In the genomic region with DNA sequence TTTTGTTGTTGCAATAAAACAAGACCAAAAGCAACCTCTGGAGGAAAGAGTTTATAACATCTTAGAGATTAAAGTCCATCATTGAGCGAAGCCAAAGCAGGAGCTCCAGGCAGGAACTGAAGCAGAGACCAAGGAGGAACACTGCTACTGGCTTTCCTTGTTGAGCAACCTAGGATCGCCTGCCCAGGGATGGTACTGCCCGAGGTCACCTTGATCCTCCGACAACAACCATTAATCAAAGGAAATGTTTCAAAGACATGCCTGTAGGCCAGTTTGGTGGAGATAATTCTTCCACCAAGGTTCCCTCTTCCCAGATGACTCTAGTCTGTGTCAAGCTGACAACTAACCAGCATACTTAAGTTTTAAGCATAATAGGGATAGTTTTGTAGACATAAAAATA, we compare ENCODE assay signal across 26 mouse cellular contexts.
DNase-seq lines count a peak whose midpoint lies in the region; ATAC-seq and TF ChIP-seq lines count a peak whose summit lies in the region.
"Had no signal": no experiment of that assay in that cellular context is flagged by ENCODE, and none has a peak within 500 bp of the region (broad histone marks: within the 10 kb centered on the region; RNA-seq: fewer than 3 reads in every experiment).

No protein-coding gene starts in this region.

- TF ChIP-seq POLR2A in testis, adult 2 months (IDR thresholded peaks at IDR 0.05; ENCODE audit: control insufficient read depth, low read depth, low read length) = no peak

- 83% methylated on average over 4 of the region's 4 CpGs for WGBS in heart, postnatal 0 days
- 88% methylated on average over 4 of the region's 4 CpGs for WGBS in midbrain, postnatal 0 days

- H3K4me1 ChIP-seq in heart, postnatal 0 days (ENCODE audit: control insufficient read depth, insufficient read depth) = 0 out of 2 replicates have a peak, but pooled peaks cover 7% of the 10 kb centered on the region
- H3K4me1 ChIP-seq in testis, adult 2 months (ENCODE audit: control insufficient read depth, insufficient read depth, low read length) = no peaks in the 10 kb centered on the region
- H3K4me1 ChIP-seq in midbrain, postnatal 0 days (ENCODE audit: insufficient read depth, low read length) = 0 out of 2 replicates have a peak, but pooled peaks cover 3% of the 10 kb centered on the region
- H3K4me1 ChIP-seq: hindbrain, embryonic 12.5 days; hindbrain, embryonic 15.5 days; kidney, embryonic 15.5 days had no signal

- peak; percentile 51 for DNase-seq in adrenal gland, adult 2 months
- no peak for DNase-seq in adrenal gland, postnatal 25 days
- no peak for DNase-seq in heart, postnatal 0 days (ENCODE audit: low spot score)
- no peak for DNase-seq in heart, postnatal 25 days (ENCODE audit: low spot score)
- no peak for DNase-seq in testis, postnatal 14 days (ENCODE audit: low spot score)
- DNase-seq in adrenal gland, postnatal 36 days = peak; percentile 8 to 34
- no peak for DNase-seq in midbrain, postnatal 0 days (ENCODE audit: low spot score)
- DNase-seq: B cell, adult 2 months; cerebellum, adult 11-12 months; cerebellum, adult 8-10 months; cerebellum, postnatal 10 days; cerebellum, postnatal 36 days; gastrocnemius, postnatal 14 days; heart, postnatal 10 days; kidney, adult 18-20 months had no signal

- H3K36me3 ChIP-seq in heart, postnatal 0 days (replicated peaks; ENCODE audit: control insufficient read depth, insufficient read depth, low read length) = peaks cover 23% of the 10 kb centered on the region
- H3K36me3 ChIP-seq in testis, adult 2 months (ENCODE audit: control insufficient read depth, insufficient read depth, low read length) = no peaks in the 10 kb centered on the region
- no peaks in the 10 kb centered on the region for H3K36me3 ChIP-seq in midbrain, postnatal 0 days (ENCODE audit: insufficient read depth, low read length)
- H3K36me3 ChIP-seq: forebrain, embryonic 10.5 days; G1E; hindbrain, embryonic 12.5 days; hindbrain, embryonic 15.5 days; kidney, embryonic 15.5 days had no signal

- no peak for TF ChIP-seq EP300 in heart, postnatal 0 days (IDR thresholded peaks at IDR 0.05; ENCODE audit: low read depth)

- H3K9ac ChIP-seq in heart, postnatal 0 days (replicated peaks; ENCODE audit: low read depth, low read length) = no peak overlapping the region
- no peak overlapping the region for H3K9ac ChIP-seq in midbrain, postnatal 0 days (replicated peaks; ENCODE audit: low read length, poor library complexity, severe bottlenecking)
- H3K9ac ChIP-seq: forebrain, embryonic 13.5 days; heart, embryonic 13.5 days; hindbrain, embryonic 12.5 days; hindbrain, embryonic 15.5 days; kidney, embryonic 15.5 days had no signal

- H3K27ac ChIP-seq in heart, postnatal 0 days (ENCODE audit: low read depth) = 0 out of 2 replicates have a peak overlapping the region, but pooled peaks have one; percentile 38
- H3K27ac ChIP-seq in testis, adult 2 months (ENCODE audit: control insufficient read depth, insufficient read depth, low read depth, low read length) = peak overlapping the region; percentile 67
- H3K27ac ChIP-seq in midbrain, postnatal 0 days (ENCODE audit: low read depth, low read length) = no peak overlapping the region
- H3K27ac ChIP-seq: forebrain, embryonic 10.5 days; forebrain, embryonic 13.5 days; heart, embryonic 13.5 days; hindbrain, embryonic 12.5 days; hindbrain, embryonic 15.5 days; kidney, embryonic 15.5 days had no signal

- intact Hi-C loops in heart, postnatal 25 days (cut with DNase I) = no loop called here

- ATAC-seq in heart, postnatal 0 days (ENCODE audit: insufficient read depth, low read depth) = no peak
- ATAC-seq in midbrain, postnatal 0 days (ENCODE audit: low FRiP score) = no peak
- ATAC-seq: forebrain, embryonic 13.5 days; forebrain, embryonic 16.5 days; Patski had no signal

- H3K27me3 ChIP-seq in heart, postnatal 0 days (ENCODE audit: control insufficient read depth, insufficient read depth, low read length) = no peaks in the 10 kb centered on the region
- no peaks in the 10 kb centered on the region for H3K27me3 ChIP-seq in testis, adult 2 months (ENCODE audit: control insufficient read depth, insufficient read depth, low read length)
- H3K27me3 ChIP-seq in midbrain, postnatal 0 days (ENCODE audit: insufficient read depth, low read length) = no peaks in the 10 kb centered on the region
- H3K27me3 ChIP-seq: CH12.LX; forebrain, embryonic 13.5 days; heart, embryonic 13.5 days; hindbrain, embryonic 12.5 days; hindbrain, embryonic 15.5 days; kidney, embryonic 15.5 days had no signal

- H3K9me3 ChIP-seq in heart, postnatal 0 days (replicated peaks; ENCODE audit: control insufficient read depth, low read length) = no peaks in the 10 kb centered on the region
- H3K9me3 ChIP-seq in midbrain, postnatal 0 days (ENCODE audit: low read length) = no peaks in the 10 kb centered on the region
- H3K9me3 ChIP-seq: forebrain, embryonic 10.5 days; forebrain, embryonic 13.5 days; heart, embryonic 13.5 days; hindbrain, embryonic 12.5 days; hindbrain, embryonic 15.5 days; kidney, embryonic 15.5 days had no signal

- no peak overlapping the region for H3K4me3 ChIP-seq in heart, postnatal 0 days (ENCODE audit: low read depth, low read length)
- H3K4me3 ChIP-seq in testis, adult 2 months (ENCODE audit: control insufficient read depth, low read depth, low read length) = no peak overlapping the region
- no peak overlapping the region for H3K4me3 ChIP-seq in midbrain, postnatal 0 days (ENCODE audit: low read depth, low read length)
- H3K4me3 ChIP-seq: forebrain, embryonic 10.5 days; forebrain, embryonic 13.5 days; heart, embryonic 13.5 days; hindbrain, embryonic 12.5 days; hindbrain, embryonic 15.5 days; kidney, embryonic 15.5 days had no signal

- no peak overlapping the region for H3K4me2 ChIP-seq in heart, postnatal 0 days (ENCODE audit: low read depth, low read length)
- H3K4me2 ChIP-seq in midbrain, postnatal 0 days (ENCODE audit: low read depth, low read length, poor library complexity, severe bottlenecking) = no peak overlapping the region
- H3K4me2 ChIP-seq: forebrain, embryonic 13.5 days; heart, embryonic 13.5 days; hindbrain, embryonic 12.5 days; hindbrain, embryonic 15.5 days; kidney, embryonic 15.5 days had no signal

- no peak for TF ChIP-seq CTCF in heart, postnatal 0 days (IDR thresholded peaks at IDR 0.05; ENCODE audit: low read depth)
- no peak for TF ChIP-seq CTCF in testis, adult 2 months (IDR thresholded peaks at IDR 0.05; ENCODE audit: control insufficient read depth, insufficient read depth, insufficient replicate concordance, low read depth, low read length)
- TF ChIP-seq CTCF in midbrain, postnatal 0 days (IDR thresholded peaks at IDR 0.05) = no peak

Comparison
In these comparisons a context has a peak if more than half of its experiments do, and no peak if none do; other contexts are left out.
1. DNase-seq: peak in adrenal gland, adult 2 months (single experiment) and adrenal gland, postnatal 36 days (2 of 2); none in adrenal gland, postnatal 25 days (single experiment), heart, postnatal 0 days (single experiment), heart, postnatal 25 days (single experiment), testis, postnatal 14 days (single experiment) and midbrain, postnatal 0 days (single experiment).